Mouse (Mus musculus) spleen, postnatal 4 days (tissue): Measurements from ENCODE around the gene Mypop.

Experiments used
- DNase-seq, 2 experiments: peaks; one replicate each; pipeline ENCODE4 v3.0.0; 2022; ENCODE audit warnings: low spot score in 2 of 2

The Mypop gene

DNA sequence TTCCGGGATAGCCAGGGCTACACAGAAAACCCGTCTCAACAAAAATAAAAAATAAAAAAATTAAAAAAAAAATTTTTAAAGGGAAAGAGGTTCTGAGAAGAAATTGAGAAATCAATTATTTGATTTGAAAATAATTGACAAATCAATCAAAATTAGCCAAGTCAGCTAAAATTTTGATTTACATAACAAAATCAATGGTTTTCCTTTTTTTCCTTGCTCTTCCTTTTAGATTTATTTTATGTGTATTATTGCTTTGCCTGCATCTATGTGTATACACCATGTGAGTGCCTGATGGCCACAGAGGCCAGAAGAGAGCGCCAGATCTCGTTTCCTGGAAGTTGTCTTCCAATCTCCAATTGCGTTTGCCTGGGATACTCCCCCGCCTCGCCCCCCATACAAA is 26.9 kb downstream of the Mypop start:
- no peak for DNase-seq

DNA sequence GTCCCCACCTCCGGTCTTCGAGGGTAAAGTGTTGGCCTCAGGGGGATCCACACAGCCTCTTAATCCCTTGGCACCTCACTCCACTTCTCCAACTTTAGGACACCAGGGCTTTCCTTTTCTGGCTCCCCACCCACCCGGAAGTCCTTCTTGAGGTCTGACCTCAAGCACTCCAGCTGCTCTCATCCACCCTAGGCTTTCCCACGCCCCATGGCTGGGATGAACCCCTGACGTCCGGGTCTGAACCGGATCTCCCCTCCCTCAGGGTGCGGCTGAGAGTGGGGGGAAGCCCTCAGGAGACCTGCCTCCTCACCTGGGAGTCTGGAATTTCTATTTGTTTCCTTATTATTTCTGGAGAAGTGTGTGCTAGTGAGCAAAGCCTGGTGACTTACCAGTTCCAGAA is 30.0 kb downstream of the Mypop start:
- no peak for DNase-seq

DNA sequence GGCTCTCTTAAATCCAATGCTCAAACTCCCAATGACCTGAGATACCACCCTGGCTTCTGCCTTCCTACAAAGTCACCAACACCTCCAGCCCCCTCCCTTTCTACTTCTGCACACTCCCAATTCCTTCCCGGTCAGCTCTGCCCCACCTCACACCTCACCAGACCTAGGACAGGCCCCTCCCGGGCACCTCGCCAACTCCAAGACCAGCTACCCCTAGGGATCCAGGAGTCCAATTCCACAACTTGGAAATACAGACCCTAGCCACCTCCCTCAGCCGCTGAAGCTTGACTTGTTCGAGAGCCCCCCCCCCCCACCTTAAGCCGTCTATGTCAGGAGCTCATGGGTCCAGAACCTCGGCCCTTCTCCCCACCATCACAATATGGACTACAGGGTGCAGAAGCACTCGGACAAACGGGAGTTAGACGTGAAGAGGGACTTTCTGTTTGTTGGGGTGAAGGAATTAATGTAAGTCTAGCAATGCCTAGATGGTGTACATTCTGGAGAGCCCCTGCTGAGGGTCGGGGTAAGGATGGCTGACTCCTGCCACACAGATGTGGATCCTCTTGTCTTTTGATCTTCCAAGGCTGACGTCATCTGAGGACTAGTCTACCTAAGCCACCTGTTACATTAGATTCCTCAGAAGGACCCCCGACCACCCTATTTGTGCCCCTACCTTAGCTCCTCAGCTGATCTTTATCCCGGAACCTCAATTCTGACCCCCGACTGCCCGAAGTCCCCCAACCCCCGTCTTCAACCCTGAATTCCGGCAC is 31.3 kb downstream of the Mypop start:
- no peak for DNase-seq

DNA sequence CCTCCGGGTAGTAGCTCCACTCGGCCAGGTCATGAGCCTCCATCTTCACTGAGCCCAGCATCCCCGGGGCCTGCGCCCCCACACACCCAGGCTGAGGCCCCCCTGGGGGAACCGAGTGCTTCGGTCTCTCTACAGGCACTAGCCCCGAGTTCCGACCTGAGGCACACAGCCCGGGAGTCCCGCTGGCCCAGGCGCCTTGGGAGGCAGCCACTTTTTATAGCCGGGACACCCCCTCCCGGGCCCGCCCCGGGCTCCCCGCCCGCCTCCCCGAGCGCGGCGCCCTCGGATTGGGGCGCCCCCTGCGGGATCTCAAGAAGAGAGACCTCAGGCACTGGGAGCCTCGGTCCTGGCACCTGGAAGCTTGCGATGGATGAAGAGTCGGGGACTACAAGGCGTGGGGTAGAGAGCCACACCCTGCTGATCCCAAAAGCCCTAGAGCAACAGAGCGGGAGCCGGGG is 32.3 kb downstream of the Mypop start, which contains the start of gene Foxa3:
Gene Foxa3 (minus strand): TSS at position 182 of the 458 bp plus-strand sequence.
- DNase-seq: peak; percentile 32 to 73

DNA sequence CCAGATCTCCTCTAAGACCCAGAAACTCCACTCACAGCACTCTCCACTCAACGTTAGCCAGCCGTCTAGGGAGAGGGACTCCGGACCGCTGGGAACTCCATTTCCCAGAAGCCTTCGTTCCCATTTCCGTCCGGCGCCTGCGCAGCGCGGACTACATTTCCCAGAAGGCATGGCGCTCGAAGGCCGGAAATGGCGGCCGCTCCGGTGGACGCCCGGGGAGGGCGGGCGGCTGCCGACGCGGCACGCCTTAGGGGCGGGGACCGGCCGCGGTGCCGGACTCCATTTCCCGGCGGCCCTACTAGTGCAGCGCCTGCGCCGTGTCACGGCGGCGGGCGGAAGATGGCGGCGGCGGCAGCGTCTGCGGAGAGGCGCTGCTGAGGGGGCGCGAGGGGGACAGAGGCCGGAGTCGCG is 33.1 kb downstream of the Mypop start, which contains the start of gene Sympk:
Gene Sympk (plus strand): TSS at position 282 of the 411 bp plus-strand sequence.
- peak; percentile 95 to 96 for DNase-seq

DNA sequence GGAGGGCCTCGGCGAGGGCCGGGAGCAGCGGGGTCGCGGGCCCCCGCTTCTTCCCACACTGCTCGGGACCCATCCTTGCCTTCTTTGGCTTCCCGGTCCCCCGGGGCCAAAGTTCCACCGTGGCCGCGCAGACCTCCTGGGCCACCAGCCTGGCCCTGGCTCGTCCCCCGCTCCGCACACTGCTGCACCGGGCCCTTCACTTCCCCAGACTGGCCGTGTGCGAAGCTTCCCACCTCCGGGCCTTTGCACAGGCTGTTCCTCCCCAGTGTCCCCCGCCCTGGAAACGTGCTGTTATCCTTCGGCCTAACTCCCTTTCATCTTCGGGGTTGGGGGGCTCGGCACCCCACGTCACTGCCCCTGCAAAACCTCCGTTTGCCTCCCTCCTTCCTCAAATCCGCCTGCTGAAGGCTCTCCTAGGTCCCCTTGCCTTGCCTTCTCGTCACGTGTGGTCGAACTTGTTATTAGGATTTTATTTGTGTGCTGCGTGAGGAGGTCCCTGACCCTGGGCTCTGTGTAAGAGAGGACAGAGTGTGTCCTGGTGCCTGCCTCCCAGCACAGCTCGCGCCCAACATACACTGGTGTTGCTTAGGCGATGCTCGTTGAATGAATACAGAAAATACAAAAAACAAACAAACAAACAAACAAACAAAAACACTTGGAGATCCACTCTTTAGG is 33.7 kb downstream of the Mypop start:
- DNase-seq: peak; percentile 42 to 79

DNA sequence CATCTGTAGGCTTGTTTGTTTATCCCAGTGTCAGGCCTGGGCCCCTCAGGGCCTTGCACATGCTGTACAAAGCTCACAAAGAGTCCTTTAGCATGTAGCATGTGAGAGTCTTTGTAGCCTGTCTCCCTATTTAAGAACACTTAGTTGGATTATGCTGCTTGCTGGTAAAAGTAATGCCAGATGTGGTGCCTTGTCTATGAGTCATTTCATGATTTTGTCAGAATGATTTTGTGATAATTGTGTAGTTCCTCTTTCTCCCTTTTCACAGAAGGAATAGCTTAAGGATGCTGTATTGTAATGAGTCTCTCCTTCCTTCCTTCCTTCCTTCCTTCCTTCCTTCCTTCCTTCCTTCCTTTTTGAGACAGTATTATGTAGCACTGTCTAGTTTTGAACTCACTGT is 37.0 kb downstream of the Mypop start:
- DNase-seq: no peak

DNA sequence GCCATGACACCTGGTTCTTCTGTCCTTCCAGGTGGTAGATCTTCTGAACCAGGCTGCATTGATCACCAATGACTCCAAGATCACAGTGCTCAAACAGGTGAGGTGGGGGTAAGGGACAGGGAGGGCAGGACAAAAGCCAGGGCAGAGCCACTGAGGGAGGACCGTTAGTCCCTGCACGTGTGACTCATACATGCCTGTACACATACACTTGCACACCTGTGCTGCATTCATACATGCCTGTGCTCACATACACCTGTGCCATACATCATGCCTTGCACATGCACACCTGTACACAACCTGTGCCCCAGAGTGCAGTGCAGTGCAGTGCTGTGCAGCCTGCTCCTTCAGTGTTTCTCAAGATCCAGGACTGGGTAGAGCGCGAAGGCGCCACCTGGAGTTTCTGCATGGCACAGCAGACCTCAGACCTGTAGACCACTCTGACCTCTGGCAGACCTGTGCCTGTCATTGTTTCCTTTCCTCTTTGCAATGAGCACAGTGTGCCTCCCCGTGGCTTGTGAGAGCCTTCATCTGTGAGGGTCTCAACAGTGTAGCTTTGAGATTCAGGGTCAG is 38.1 kb downstream of the Mypop start:
- DNase-seq: peak; percentile 62 to 86

DNA sequence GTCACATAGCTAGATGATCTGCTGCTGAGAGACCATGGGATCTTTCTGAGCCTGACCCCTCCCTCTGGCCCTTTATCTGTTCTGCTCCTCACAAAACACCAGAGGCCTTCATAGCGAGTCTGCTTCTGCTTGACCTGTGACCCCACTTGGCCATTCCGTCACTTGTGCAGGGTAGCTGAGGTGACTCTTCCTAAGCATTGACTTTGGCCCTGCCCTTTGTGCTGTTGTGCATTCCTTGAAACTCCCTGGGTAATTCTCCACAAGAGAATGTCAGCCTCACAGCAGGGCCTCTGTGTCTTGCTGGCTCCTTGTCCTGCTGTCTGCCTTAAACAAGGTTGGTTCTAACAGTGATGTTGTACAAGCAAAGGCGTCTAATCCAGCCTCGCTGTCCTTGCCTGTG is 40.6 kb downstream of the Mypop start:
- DNase-seq: no peak

DNA sequence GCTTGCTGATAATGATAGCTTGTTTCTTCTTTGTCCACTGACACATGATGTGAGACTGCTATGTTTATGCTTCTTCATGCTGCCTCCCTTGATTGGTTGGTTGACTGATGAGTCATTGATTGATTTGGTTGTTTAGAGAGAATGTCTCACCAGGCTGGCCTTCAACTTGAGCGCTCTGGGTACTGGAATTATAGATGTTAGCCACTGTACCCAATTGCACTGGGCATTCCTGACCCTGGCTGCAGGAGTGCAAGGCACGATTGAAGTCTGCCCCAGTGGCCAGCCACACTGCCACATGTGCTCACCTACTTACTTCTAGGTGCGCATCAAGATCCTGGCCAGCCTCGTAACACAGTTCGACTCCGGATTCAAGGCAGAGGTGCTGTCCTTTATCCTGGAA is 53.6 kb downstream of the Mypop start:
- DNase-seq: no peak

DNA sequence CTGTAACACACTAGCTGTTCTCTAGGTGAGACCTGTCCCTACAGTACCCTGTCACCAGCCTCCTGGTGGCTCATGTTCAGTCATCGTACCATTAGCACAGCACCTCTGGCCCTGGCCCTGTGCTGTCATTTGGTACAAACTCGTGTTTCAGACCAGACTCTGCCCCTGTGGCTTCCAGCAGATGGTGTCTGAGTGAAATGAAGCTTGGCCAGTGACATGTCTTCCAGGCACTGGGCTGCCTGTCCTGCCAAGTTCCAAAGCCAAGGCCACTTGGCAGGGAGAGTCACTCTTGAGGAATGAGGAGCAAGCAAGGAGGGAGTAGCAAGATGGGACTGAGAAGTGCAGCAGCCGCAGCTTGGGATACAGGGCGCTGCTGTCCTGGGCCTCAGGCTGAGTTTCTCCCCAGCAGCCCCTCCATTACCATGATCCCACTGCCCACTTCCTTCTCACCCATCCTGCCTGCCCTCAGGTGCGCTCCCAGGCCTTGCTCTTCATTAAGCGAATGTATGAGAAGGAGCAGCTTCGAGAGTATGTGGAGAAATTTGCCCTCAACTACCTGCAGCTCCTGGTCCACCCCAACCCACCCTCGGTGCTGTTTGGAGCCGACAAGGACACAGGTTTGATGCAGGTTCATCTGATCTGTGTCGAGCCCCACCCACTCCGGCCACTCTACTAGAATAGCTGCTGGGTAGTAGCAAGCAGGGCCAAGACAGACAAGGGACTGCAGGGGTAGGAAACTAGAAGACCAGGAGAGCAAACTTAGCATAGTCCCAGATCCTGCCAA is 55.4 kb downstream of the Mypop start:
- DNase-seq: no peak

DNA sequence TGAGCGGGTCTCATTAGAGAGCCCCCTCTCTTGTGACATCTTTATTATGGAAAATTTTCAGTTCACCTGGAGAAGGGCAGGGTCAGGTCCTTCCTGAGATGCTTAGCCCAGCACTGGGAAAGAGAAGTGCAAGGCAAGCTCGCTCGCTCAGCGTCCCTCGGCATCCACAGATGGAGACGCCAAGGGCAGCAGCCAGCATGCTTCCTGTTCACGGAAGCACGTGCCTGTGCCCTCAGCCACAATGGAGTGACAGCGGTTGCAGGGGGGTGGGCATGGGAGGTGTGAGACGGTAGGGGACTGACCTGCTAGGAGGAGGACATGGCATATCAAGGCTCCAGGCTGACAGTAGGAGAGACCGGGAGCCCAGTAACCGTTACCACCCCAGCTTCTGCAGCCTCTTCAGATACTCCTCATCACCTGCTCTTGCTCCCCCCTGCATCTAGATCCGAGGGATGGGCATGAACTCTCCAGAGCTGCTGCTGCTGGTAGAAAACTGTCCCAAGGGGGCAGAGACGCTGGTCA is 57.0 kb downstream of the Mypop start:
- no peak for DNase-seq

DNA sequence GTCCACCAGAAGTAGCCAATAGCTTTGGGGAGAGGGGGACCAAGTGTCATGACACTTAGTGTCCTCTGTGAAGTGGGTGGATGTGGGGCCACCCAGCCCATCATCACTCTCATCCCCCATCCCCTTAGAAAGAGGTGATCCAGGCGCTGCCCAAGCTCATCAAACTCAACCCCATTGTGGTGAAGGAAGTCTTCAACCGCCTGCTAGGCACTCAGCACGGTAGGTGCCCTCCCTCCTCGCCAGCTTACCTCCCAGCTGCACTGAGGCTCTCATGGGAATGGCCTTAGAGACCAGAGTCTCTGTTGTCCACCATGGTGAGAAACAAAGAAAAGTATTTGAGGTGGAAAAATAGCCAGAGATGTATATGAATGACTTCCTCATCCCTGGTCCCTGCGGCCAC is 58.2 kb downstream of the Mypop start:
- no peak for DNase-seq

DNA sequence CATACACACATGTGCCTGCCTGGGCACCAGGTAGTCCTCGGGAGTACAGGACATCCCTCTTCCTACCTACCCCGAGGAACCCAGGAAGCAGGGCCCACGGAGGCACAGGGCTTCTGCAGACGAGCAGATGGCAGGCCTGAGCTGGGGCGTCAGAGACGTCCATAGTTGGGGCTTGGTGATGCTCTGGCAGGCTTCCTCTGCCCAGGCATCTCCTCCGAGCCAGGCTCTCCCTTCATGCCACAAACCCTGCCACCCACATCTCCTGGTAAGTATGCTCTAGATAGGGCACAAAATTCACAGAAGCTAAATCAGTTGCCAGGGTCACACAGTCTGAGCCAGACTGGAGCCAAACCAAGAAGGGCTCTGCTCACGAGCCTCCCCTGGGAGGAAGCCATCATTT is 59.1 kb downstream of the Mypop start:
- DNase-seq: no peak

DNA sequence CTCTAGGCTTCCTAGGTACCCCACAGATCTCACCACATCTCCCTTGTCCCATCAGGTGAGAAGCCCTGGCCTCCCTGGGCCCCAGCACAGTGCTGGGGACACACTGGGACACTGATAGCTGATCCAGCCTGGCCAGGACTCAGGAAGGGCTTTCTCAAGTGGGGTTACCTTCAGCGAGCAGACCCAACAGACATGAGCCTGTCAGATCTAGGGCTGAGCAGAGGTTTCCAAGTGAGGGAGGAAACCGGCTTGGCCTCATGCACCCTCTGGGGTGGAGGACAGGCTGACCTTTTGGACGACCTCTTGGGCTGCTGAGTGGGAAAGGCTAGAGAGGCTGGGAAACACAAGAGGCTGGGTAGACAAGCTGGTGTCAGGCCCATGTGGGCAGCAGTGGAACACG is 60.1 kb downstream of the Mypop start:
- DNase-seq: no peak
